Mouse (Mus musculus) limb, embryonic 13.5 days (tissue): ENCODE data around the gene As3mt. TPM values are rescaled to one million over a fixed set of nuclear protein-coding genes. Genes with fewer than 3 reads are reported as not detected.

Source experiments
- ATAC-seq: fragments of 200-750 bp; cut with Nextera tagmentation; 2 replicates; pipeline ENCODE4 v1.8.0; 2017; ENCODE audit warnings: low read depth, moderate number of reproducible peaks, moderate TSS enrichment; ENCODE audit not compliant: low FRiP score
- H3K27ac ChIP-seq: fragments of 300-500 bp; sonication (generic); 2 replicates; pipeline ENCODE4 v1.5.1; 2015; ENCODE audit warnings: inconsistent platforms, mild to moderate bottlenecking, moderate library complexity
- H3K27me3 ChIP-seq: fragments of 300-500 bp; sonication (generic); 2 replicates; pipeline ENCODE4 v1.6.1; 2015; ENCODE audit warnings: mild to moderate bottlenecking, inconsistent platforms
- H3K36me3 ChIP-seq: fragments of 300-500 bp; sonication (generic); 2 replicates; pipeline ENCODE4 v1.6.1; 2015; ENCODE audit warnings: inconsistent platforms, mild to moderate bottlenecking, moderate library complexity
- H3K4me1 ChIP-seq: fragments of 300-500 bp; sonication (generic); 2 replicates; pipeline ENCODE4 v1.6.1; 2015; ENCODE audit warnings: inconsistent platforms
- H3K4me2 ChIP-seq: fragments of 300-500 bp; sonication (generic); replicated peaks from 2 replicates; pipeline ENCODE4 v1.6.1; 2015; ENCODE audit warnings: inconsistent platforms, mild to moderate bottlenecking, moderate library complexity
- H3K4me3 ChIP-seq: fragments of 300-500 bp; sonication (generic); 2 replicates; pipeline ENCODE4 v1.5.1; 2015; ENCODE audit warnings: moderate library complexity, mild to moderate bottlenecking, inconsistent platforms
- H3K9ac ChIP-seq: fragments of 300-500 bp; sonication (generic); 2 replicates; pipeline ENCODE4 v1.6.1; 2015; ENCODE audit warnings: mild to moderate bottlenecking, inconsistent platforms
- H3K9me3 ChIP-seq: fragments of 300-500 bp; sonication (generic); 2 replicates; pipeline ENCODE4 v1.6.1; 2016; ENCODE audit warnings: inconsistent platforms
- WGBS: fragments of 180-500 bp; shearing (Covaris S2); methylation state at CpG from one replicate; pipeline ENCODE4 v1.1.7; 2015; 5-methylcytosine and 5-hydroxymethylcytosine counted together
- polyA plus RNA-seq: library from polyadenylated mRNA; unstranded; fragments of >200 nt; fragmentation: Nextera tagmentation; extraction: Ambion mirVana; gene quantifications from 2 replicates; pipeline ENCODE4 v1.2.1, GENCODE M21; 2015

As3mt gene
- 38.3 and 38.5 TPM in 2 replicates for polyA plus RNA-seq

GRCm38 (mm10) chr19:46707296-46708151 is at the start of gene As3mt:
As3mt (plus strand) TSS chr19:46707458.
- Histone ChIP-seq H3K4me2 (peak within 1 kb of the TSS; percentile 61), H3K4me1 (peaks cover 11% of the 10 kb centered on the region), H3K27ac (no peak within 1 kb of the TSS), H3K36me3 (peaks cover 12% of the 10 kb centered on the region), H3K4me3 (peak within 1 kb of the TSS; percentile 54), H3K27me3 (no peaks in the 10 kb centered on the region), H3K9ac (peak within 1 kb of the TSS; percentile 56), H3K9me3 (no peaks in the 10 kb centered on the region)
- ATAC-seq: no peak; the same call in 1 of the 2 replicates
- 7% methylated on average over 31 of the region's 31 CpGs for WGBS

- 0 out of 2 replicates have a peak, but pooled peaks cover 5% of the 10 kb centered on the region for H3K4me1 ChIP-seq
- no peak overlapping the region for H3K4me2 ChIP-seq
- peaks cover 50% of the 10 kb centered on the region for H3K36me3 ChIP-seq
- WGBS: 97% methylated on average over 7 of the region's 7 CpGs
- H3K27me3 ChIP-seq: no peaks in the 10 kb centered on the region
- H3K9ac ChIP-seq: no peak overlapping the region
- no peak for ATAC-seq
- no peak overlapping the region for H3K27ac ChIP-seq
- no peak overlapping the region for H3K4me3 ChIP-seq
- no peaks in the 10 kb centered on the region for H3K9me3 ChIP-seq
These were observed 48.9 kb upstream of the As3mt start for GRCm38 (mm10) chr19:46658348-46658747.

- peaks cover 45% of the 10 kb centered on the region for H3K36me3 ChIP-seq
- 86% methylated on average over 9 of the region's 9 CpGs for WGBS
- 0 out of 2 replicates have a peak, but pooled peaks cover 5% of the 10 kb centered on the region for H3K4me1 ChIP-seq
These were observed 48.4 kb upstream of the As3mt start for GRCm38 (mm10) chr19:46658851-46659250.

GRCm38 (mm10) chr19:46661511-46661910 is 45.7 kb upstream of the As3mt start:
- Histone ChIP-seq H3K36me3 (peaks cover 18% of the 10 kb centered on the region), H3K4me1 (peaks cover 10% of the 10 kb centered on the region; the same call in 1 of the 2 replicates), H3K27ac (no peak overlapping the region), H3K9ac (no peak overlapping the region), H3K4me2 (no peak overlapping the region), H3K9me3 (no peaks in the 10 kb centered on the region), H3K4me3 (no peak overlapping the region), H3K27me3 (no peaks in the 10 kb centered on the region)
- 0 out of 2 replicates have a peak, but pooled peaks have one; percentile 19 for ATAC-seq
- 44% methylated on average over 4 of the region's 4 CpGs for WGBS

More at GRCm38 (mm10) chr19:46658851-46659250, 48.4 kb upstream of the As3mt start:
- Histone ChIP-seq H3K9ac (no peak overlapping the region), H3K27ac (no peak overlapping the region), H3K27me3 (no peaks in the 10 kb centered on the region), H3K9me3 (no peaks in the 10 kb centered on the region), H3K4me2 (no peak overlapping the region), H3K4me3 (no peak overlapping the region)
- no peak for ATAC-seq

- H3K36me3 ChIP-seq: peaks cover 11% of the 10 kb centered on the region
- no peak for ATAC-seq
- H3K4me2 ChIP-seq: no peak overlapping the region
- no peaks in the 10 kb centered on the region for H3K9me3 ChIP-seq
- no peak overlapping the region for H3K27ac ChIP-seq
- no peak overlapping the region for H3K9ac ChIP-seq
- no peak overlapping the region for H3K4me3 ChIP-seq
- peaks cover 10% of the 10 kb centered on the region; the same call in 1 of the 2 replicates for H3K4me1 ChIP-seq
- WGBS: 89% methylated on average over 8 of the region's 8 CpGs
- H3K27me3 ChIP-seq: no peaks in the 10 kb centered on the region; the same call in 1 of the 2 replicates
These were observed 45.0 kb upstream of the As3mt start for GRCm38 (mm10) chr19:46662214-46662613.

- no peaks in the 10 kb centered on the region for H3K9me3 ChIP-seq
- peaks cover 6% of the 10 kb centered on the region; the same call in 1 of the 2 replicates for H3K36me3 ChIP-seq
- 83% methylated on average over 6 of the region's 6 CpGs for WGBS
- no peak overlapping the region for H3K9ac ChIP-seq
- ATAC-seq: no peak
- no peaks in the 10 kb centered on the region; the same call in 1 of the 2 replicates for H3K27me3 ChIP-seq
- H3K4me3 ChIP-seq: no peak overlapping the region
- H3K4me1 ChIP-seq: peaks cover 10% of the 10 kb centered on the region; the same call in 1 of the 2 replicates
- H3K4me2 ChIP-seq: no peak overlapping the region
- H3K27ac ChIP-seq: no peak overlapping the region
These were observed 44.5 kb upstream of the As3mt start for GRCm38 (mm10) chr19:46662784-46663183.

GRCm38 (mm10) chr19:46665474-46665873 is 41.8 kb upstream of the As3mt start:
- no peak overlapping the region for H3K4me3 ChIP-seq
- no peaks in the 10 kb centered on the region for H3K9me3 ChIP-seq
- no peaks in the 10 kb centered on the region; the same call in 1 of the 2 replicates for H3K27me3 ChIP-seq
- ATAC-seq: no peak
- H3K36me3 ChIP-seq: no peaks in the 10 kb centered on the region
- no peak overlapping the region for H3K27ac ChIP-seq
- 58% methylated on average over 7 of the region's 7 CpGs for WGBS
- H3K4me1 ChIP-seq: peaks cover 10% of the 10 kb centered on the region; the same call in 1 of the 2 replicates
- no peak overlapping the region for H3K9ac ChIP-seq
- no peak overlapping the region for H3K4me2 ChIP-seq

GRCm38 (mm10) chr19:46667300-46667699 is 40.0 kb upstream of the As3mt start:
- no peak for ATAC-seq
- no peak overlapping the region for H3K4me3 ChIP-seq
- peaks cover 9% of the 10 kb centered on the region for H3K27me3 ChIP-seq
- H3K4me2 ChIP-seq: no peak overlapping the region
- peaks cover 4% of the 10 kb centered on the region; the same call in 1 of the 2 replicates for H3K4me1 ChIP-seq
- H3K27ac ChIP-seq: no peak overlapping the region
- no peaks in the 10 kb centered on the region for H3K9me3 ChIP-seq
- no peaks in the 10 kb centered on the region for H3K36me3 ChIP-seq
- H3K9ac ChIP-seq: no peak overlapping the region
- WGBS: 46% methylated on average over 11 of the region's 11 CpGs

GRCm38 (mm10) chr19:46668263-46668662 is 39.0 kb upstream of the As3mt start:
- no peaks in the 10 kb centered on the region for H3K36me3 ChIP-seq
- no peak overlapping the region for H3K9ac ChIP-seq
- H3K4me1 ChIP-seq: peaks cover 4% of the 10 kb centered on the region; the same call in 1 of the 2 replicates
- no peaks in the 10 kb centered on the region for H3K9me3 ChIP-seq
- 88% methylated on average over 10 of the region's 10 CpGs for WGBS
- H3K27me3 ChIP-seq: peaks cover 12% of the 10 kb centered on the region
- H3K27ac ChIP-seq: no peak overlapping the region
- no peak for ATAC-seq
- no peak overlapping the region for H3K4me3 ChIP-seq
- no peak overlapping the region for H3K4me2 ChIP-seq

GRCm38 (mm10) chr19:46669802-46670201 is 37.5 kb upstream of the As3mt start:
- Histone ChIP-seq H3K36me3 (no peaks in the 10 kb centered on the region), H3K27me3 (peaks cover 12% of the 10 kb centered on the region), H3K4me3 (no peak overlapping the region), H3K4me1 (peaks cover 4% of the 10 kb centered on the region; the same call in 1 of the 2 replicates), H3K9ac (no peak overlapping the region), H3K9me3 (no peaks in the 10 kb centered on the region), H3K27ac (no peak overlapping the region), H3K4me2 (no peak overlapping the region)
- 89% methylated on average over 5 of the region's 5 CpGs for WGBS
- ATAC-seq: no peak

GRCm38 (mm10) chr19:46670691-46671090 is 36.6 kb upstream of the As3mt start:
- H3K4me3 ChIP-seq: no peak overlapping the region
- no peaks in the 10 kb centered on the region for H3K4me1 ChIP-seq
- H3K9me3 ChIP-seq: no peaks in the 10 kb centered on the region
- ATAC-seq: peak; percentile 66; the same call in 1 of the 2 replicates
- 25% methylated on average over 13 of the region's 13 CpGs for WGBS
- H3K9ac ChIP-seq: no peak overlapping the region
- peaks cover 12% of the 10 kb centered on the region for H3K27me3 ChIP-seq
- H3K27ac ChIP-seq: no peak overlapping the region
- H3K36me3 ChIP-seq: no peaks in the 10 kb centered on the region
- H3K4me2 ChIP-seq: no peak overlapping the region

- no peak within 1 kb of the TSS for H3K9ac ChIP-seq
- WGBS: 62% methylated on average over 5 of the region's 5 CpGs
- no peak for ATAC-seq
- no peaks in the 10 kb centered on the region for H3K9me3 ChIP-seq
- H3K4me1 ChIP-seq: no peaks in the 10 kb centered on the region
- no peak within 1 kb of the TSS for H3K27ac ChIP-seq
- peaks cover 12% of the 10 kb centered on the region for H3K27me3 ChIP-seq
- no peak within 1 kb of the TSS for H3K4me2 ChIP-seq
- no peak within 1 kb of the TSS for H3K4me3 ChIP-seq
- no peaks in the 10 kb centered on the region for H3K36me3 ChIP-seq
These were observed 34.4 kb upstream of the As3mt start, which contains the start of gene Cyp17a1 for GRCm38 (mm10) chr19:46672766-46673418. Cyp17a1 (minus strand) TSS chr19:46673172.
